22 mouse cellular contexts compared by ENCODE assay signal in the genomic region with DNA sequence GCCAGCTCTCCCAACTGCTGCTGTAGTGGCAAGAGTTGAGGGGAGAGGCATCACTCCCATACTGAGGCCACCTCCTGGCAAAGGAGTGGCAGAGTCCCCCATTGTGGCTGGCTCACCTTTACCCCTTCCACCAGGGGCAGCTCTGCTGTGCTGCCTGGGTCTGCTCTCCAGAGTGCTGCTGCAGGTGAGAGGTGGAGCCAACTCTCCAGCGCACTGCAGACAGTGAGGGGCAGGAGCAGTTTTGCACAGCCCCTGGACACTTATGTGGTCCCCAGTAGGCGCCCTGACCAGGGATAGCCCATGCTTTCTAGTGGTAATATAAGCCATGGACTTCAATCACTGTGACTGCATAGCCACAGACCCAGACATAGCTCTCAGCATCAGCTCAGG.
DNase-seq lines count a peak whose midpoint lies in the region; ATAC-seq and TF ChIP-seq lines count a peak whose summit lies in the region.
"Had no signal": no experiment of that assay in that cellular context is flagged by ENCODE, and none has a peak within 500 bp of the region (broad histone marks: within the 10 kb centered on the region; RNA-seq: fewer than 3 reads in every experiment).

No protein-coding gene starts in this region.

- peaks cover 17% of the 10 kb centered on the region for H3K4me1 ChIP-seq in heart, adult 2 months (ENCODE audit: control insufficient read depth, insufficient read depth, low read length)
- H3K4me1 ChIP-seq in kidney, postnatal 0 days (replicated peaks; ENCODE audit: insufficient read depth, low read length): 0 out of 2 replicates have a peak, but pooled peaks cover 4% of the 10 kb centered on the region
- peaks cover 3% of the 10 kb centered on the region for H3K4me1 ChIP-seq in thymus, adult 2 months (replicated peaks; ENCODE audit: control insufficient read depth, insufficient read depth, low read length)
- peaks cover 10% of the 10 kb centered on the region for H3K4me1 ChIP-seq in lung, adult 2 months (ENCODE audit: control insufficient read depth, insufficient read depth, low read length)
- H3K4me1 ChIP-seq: liver, embryonic 12.5 days; neural tube, embryonic 13.5 days had no signal

- no peak for TF ChIP-seq CTCF in heart, adult 2 months (IDR thresholded peaks at IDR 0.05)
- no peak for TF ChIP-seq CTCF in kidney, postnatal 0 days (IDR thresholded peaks at IDR 0.05; ENCODE audit: low read depth)
- TF ChIP-seq CTCF in thymus, adult 2 months (IDR thresholded peaks at IDR 0.05; ENCODE audit: borderline replicate concordance, control insufficient read depth, extremely low read depth, insufficient read depth, low read length, poor library complexity): no peak
- TF ChIP-seq CTCF in lung, adult 2 months (IDR thresholded peaks at IDR 0.05; ENCODE audit: insufficient read depth, low read length): no peak

- intact Hi-C loops in heart, adult 2 months (cut with DNase I): no loop called here

- H3K27ac ChIP-seq in heart, adult 2 months: no peak overlapping the region
- H3K27ac ChIP-seq in kidney, postnatal 0 days: no peak overlapping the region
- no peak overlapping the region for H3K27ac ChIP-seq in thymus, adult 2 months (ENCODE audit: control insufficient read depth, insufficient read depth, low read length)
- H3K27ac ChIP-seq: liver, embryonic 12.5 days; neural tube, embryonic 13.5 days had no signal

- no peak overlapping the region for H3K4me2 ChIP-seq in kidney, postnatal 0 days (ENCODE audit: low read length)
- H3K4me2 ChIP-seq: liver, embryonic 12.5 days; neural tube, embryonic 13.5 days had no signal

- no peak for TF ChIP-seq POLR2A in heart, adult 2 months (IDR thresholded peaks at IDR 0.05; ENCODE audit: insufficient read depth, low read depth, low read length)
- TF ChIP-seq POLR2A in thymus, adult 2 months (IDR thresholded peaks at IDR 0.05; ENCODE audit: control insufficient read depth, extremely low read depth, insufficient read depth, low read length, poor library complexity): no peak
- TF ChIP-seq POLR2A in lung, adult 2 months (IDR thresholded peaks at IDR 0.05; ENCODE audit: borderline replicate concordance, extremely low read depth, low read depth, low read length): no peak

- TF ChIP-seq EP300 in heart, adult 2 months (IDR thresholded peaks at IDR 0.05; ENCODE audit: insufficient read depth, low read depth, low read length): no peak

- no peaks in the 10 kb centered on the region for H3K79me2 ChIP-seq in heart, adult 2 months (replicated peaks; ENCODE audit: control insufficient read depth, insufficient read depth, low read length)

- no peak overlapping the region for H3K4me3 ChIP-seq in heart, adult 2 months
- no peak overlapping the region for H3K4me3 ChIP-seq in kidney, postnatal 0 days (replicated peaks; ENCODE audit: low read depth, low read length)
- no peak overlapping the region for H3K4me3 ChIP-seq in thymus, adult 2 months (ENCODE audit: control insufficient read depth, insufficient read depth, low read length)
- no peak overlapping the region for H3K4me3 ChIP-seq in lung, adult 2 months (replicated peaks; ENCODE audit: extremely low read depth, low read depth, low read length)
- H3K4me3 ChIP-seq: liver, embryonic 12.5 days; neural tube, embryonic 13.5 days had no signal

- no peaks in the 10 kb centered on the region for H3K9me3 ChIP-seq in kidney, postnatal 0 days (replicated peaks; ENCODE audit: low read length)
- H3K9me3 ChIP-seq: liver, embryonic 12.5 days; neural tube, embryonic 13.5 days had no signal

- peak; percentile 85 for DNase-seq in heart, adult 11 months
- no peak for DNase-seq in heart, adult 2 months
- no peak for DNase-seq in kidney, postnatal 0 days (ENCODE audit: low spot score)
- no peak for DNase-seq in kidney, adult 9 months
- peak; percentile 11 for DNase-seq in thymus, adult 2 months
- no peak for DNase-seq in thymus, postnatal 0 days (ENCODE audit: low spot score)
- no peak for DNase-seq in lung, adult 2 months
- DNase-seq: adrenal gland, postnatal 14 days; cerebellum, adult 2 months; cerebellum, postnatal 36 days; embryo, embryonic 11 days; gastrocnemius, postnatal 14 days; heart, adult 18-20 months; kidney, adult 11 months; kidney, postnatal 14 days; lung, adult 18-20 months; lung, postnatal 14 days; retina, postnatal 1 day had no signal

- no peak overlapping the region for H3K9ac ChIP-seq in heart, adult 2 months (ENCODE audit: low read depth, low read length)
- H3K9ac ChIP-seq in kidney, postnatal 0 days (ENCODE audit: low read depth, low read length): no peak overlapping the region
- H3K9ac ChIP-seq: liver, embryonic 12.5 days; neural tube, embryonic 13.5 days had no signal

- WGBS in heart, adult 2 months: 100% methylated on average over 2 of the region's 2 CpGs
- WGBS in kidney, postnatal 0 days: 79% methylated on average over 2 of the region's 2 CpGs
- 97% methylated on average over 2 of the region's 2 CpGs for WGBS in thymus, adult 2 months
- WGBS in lung, adult 2 months: 92% methylated on average over 2 of the region's 2 CpGs

- peak; percentile 31; the same call in 1 of the 2 replicates for ATAC-seq in kidney, postnatal 0 days (replicated peaks; ENCODE audit: low FRiP score, low read depth)
- ATAC-seq: CD4-positive, CD25-positive, alpha-beta regulatory T cell, adult 4 months; forebrain, embryonic 16.5 days had no signal

- peaks cover 22% of the 10 kb centered on the region for H3K36me3 ChIP-seq in heart, adult 2 months (ENCODE audit: control insufficient read depth, insufficient read depth, low read length)
- H3K36me3 ChIP-seq in kidney, postnatal 0 days (ENCODE audit: insufficient read depth, low read length): no peaks in the 10 kb centered on the region
- H3K36me3 ChIP-seq in thymus, adult 2 months (ENCODE audit: control insufficient read depth, insufficient read depth, low read length): no peaks in the 10 kb centered on the region
- H3K36me3 ChIP-seq: liver, embryonic 12.5 days; neural tube, embryonic 13.5 days had no signal

- no peaks in the 10 kb centered on the region for H3K27me3 ChIP-seq in heart, adult 2 months (ENCODE audit: control insufficient read depth, insufficient read depth, low read length)
- no peaks in the 10 kb centered on the region for H3K27me3 ChIP-seq in kidney, postnatal 0 days (ENCODE audit: insufficient read depth, low read length)
- no peaks in the 10 kb centered on the region for H3K27me3 ChIP-seq in thymus, adult 2 months (ENCODE audit: control insufficient read depth, insufficient read depth, low read length)
- H3K27me3 ChIP-seq: liver, embryonic 12.5 days; neural tube, embryonic 13.5 days had no signal

Comparison
In these comparisons a context has a peak if more than half of its experiments do, and no peak if none do; other contexts are left out.
1. DNase-seq: peak in heart, adult 11 months (single experiment) and thymus, adult 2 months (single experiment); none in heart, adult 2 months (0 of 2), kidney, postnatal 0 days (single experiment), kidney, adult 9 months (single experiment), thymus, postnatal 0 days (single experiment) and lung, adult 2 months (single experiment).